In the genomic region with DNA sequence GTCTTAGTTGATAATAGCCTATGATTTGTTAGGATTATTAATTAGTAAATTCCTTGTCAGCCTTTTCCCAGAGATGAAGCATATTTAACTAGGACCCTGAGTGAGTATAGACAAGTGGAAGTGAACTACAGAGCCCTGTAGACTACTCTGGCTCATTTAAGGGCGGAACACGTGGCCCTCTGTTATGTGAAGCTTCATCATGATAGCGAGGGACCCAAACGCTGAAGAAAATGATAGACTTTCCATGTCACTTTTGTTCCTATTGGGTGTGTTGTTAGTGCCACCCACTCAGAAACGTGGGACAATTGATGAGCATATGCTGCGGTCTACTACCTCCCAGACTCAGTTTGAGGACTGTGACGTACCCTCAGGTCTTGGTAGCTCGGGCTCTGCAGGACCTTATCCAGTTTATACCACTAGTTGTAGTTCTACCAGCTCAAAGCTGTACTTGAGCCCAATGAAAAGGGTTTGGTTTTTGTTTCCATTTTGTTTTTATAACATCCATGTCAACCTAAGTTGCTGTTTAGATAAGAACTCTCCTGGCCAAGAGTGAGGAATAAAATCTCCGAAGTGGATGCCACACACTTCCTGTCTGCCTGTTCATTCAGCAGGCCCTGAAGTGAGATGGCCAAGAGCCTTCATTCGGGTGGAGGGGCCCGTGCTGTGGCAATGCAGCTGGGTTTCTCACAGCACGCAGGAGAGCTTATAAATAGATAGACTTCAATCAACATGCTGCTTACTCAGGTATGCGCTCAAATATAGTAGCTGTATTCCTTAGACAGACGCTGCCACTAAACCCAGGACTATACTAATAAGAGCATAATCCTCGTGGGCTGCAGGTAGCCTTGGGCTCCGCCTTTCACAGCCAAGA, we compare ENCODE assay signal across 9 mouse cellular contexts.
DNase-seq lines count a peak whose midpoint lies in the region; ATAC-seq and TF ChIP-seq lines count a peak whose summit lies in the region.
"Had no signal": no experiment of that assay in that cellular context is flagged by ENCODE, and none has a peak within 500 bp of the region (broad histone marks: within the 10 kb centered on the region; RNA-seq: fewer than 3 reads in every experiment).

No protein-coding gene starts in this region.

- 52% methylated on average over 16 of the region's 16 CpGs for WGBS in heart, embryonic 14.5 days
- 77% methylated on average over 16 of the region's 16 CpGs for WGBS in liver, embryonic 11.5 days
- 80% methylated on average over 16 of the region's 16 CpGs for WGBS in embryonic facial prominence, embryonic 13.5 days
- WGBS in olfactory bulb, adult 2 months, result 79% methylated on average over 16 of the region's 16 CpGs

- peak overlapping the region; percentile 85 to 95 for H3K27ac ChIP-seq in heart, embryonic 14.5 days (replicated peaks in 1 of 2; ENCODE audit: control insufficient read depth in 1 of 2, insufficient read depth in 1 of 2, low read depth in 2 of 2, low read length in 2 of 2)
- peak overlapping the region; percentile 45; the same call in 1 of the 2 replicates for H3K27ac ChIP-seq in liver, embryonic 11.5 days (ENCODE audit: low read depth, low read length)
- peak overlapping the region; percentile 60 for H3K27ac ChIP-seq in embryonic facial prominence, embryonic 13.5 days
- H3K27ac ChIP-seq in olfactory bulb, adult 2 months (ENCODE audit: insufficient read depth, low read depth, low read length), result peak overlapping the region; percentile 5; the same call in 1 of the 2 replicates

- H3K4me3 ChIP-seq in heart, embryonic 14.5 days (ENCODE audit: control insufficient read depth in 1 of 2, insufficient read depth in 1 of 2, low read depth in 1 of 2, low read length in 2 of 2), result no peak overlapping the region
- no peak overlapping the region for H3K4me3 ChIP-seq in liver, embryonic 11.5 days (ENCODE audit: low read depth, low read length)
- H3K4me3 ChIP-seq in embryonic facial prominence, embryonic 13.5 days, result no peak overlapping the region
- no peak overlapping the region for H3K4me3 ChIP-seq in olfactory bulb, adult 2 months (ENCODE audit: insufficient read depth, low read depth, low read length)

- intact Hi-C loops in left cerebral cortex, postnatal 36 days (cut with DNase I), result no loop called here

- TF ChIP-seq CTCF in olfactory bulb, adult 2 months (IDR thresholded peaks at IDR 0.05; ENCODE audit: insufficient read depth, low read depth, low read length), result no peak

- peak overlapping the region; percentile 44 for H3K4me2 ChIP-seq in heart, embryonic 14.5 days (ENCODE audit: low read length)
- H3K4me2 ChIP-seq in liver, embryonic 11.5 days, result no peak overlapping the region
- H3K4me2 ChIP-seq in embryonic facial prominence, embryonic 13.5 days, result no peak overlapping the region

- peak overlapping the region; percentile 12 for H3K9ac ChIP-seq in heart, embryonic 14.5 days (ENCODE audit: low read length)
- no peak overlapping the region for H3K9ac ChIP-seq in liver, embryonic 11.5 days (ENCODE audit: low read depth, low read length)
- no peak overlapping the region for H3K9ac ChIP-seq in embryonic facial prominence, embryonic 13.5 days

- H3K4me1 ChIP-seq in heart, embryonic 14.5 days (ENCODE audit: control insufficient read depth in 2 of 2, insufficient read depth in 2 of 2, low read length in 2 of 2), result peaks cover 46 to 58% of the 10 kb centered on the region in 2 experiments
- peaks cover 50% of the 10 kb centered on the region for H3K4me1 ChIP-seq in liver, embryonic 11.5 days (replicated peaks; ENCODE audit: control insufficient read depth, insufficient read depth, low read length)
- peaks cover 64% of the 10 kb centered on the region for H3K4me1 ChIP-seq in embryonic facial prominence, embryonic 13.5 days
- peaks cover 29% of the 10 kb centered on the region for H3K4me1 ChIP-seq in olfactory bulb, adult 2 months (ENCODE audit: control insufficient read depth, insufficient read depth, low read length)

- H3K27me3 ChIP-seq in heart, embryonic 14.5 days (ENCODE audit: control insufficient read depth, insufficient read depth, low read length), result no peaks in the 10 kb centered on the region
- no peaks in the 10 kb centered on the region for H3K27me3 ChIP-seq in liver, embryonic 11.5 days (replicated peaks; ENCODE audit: control insufficient read depth, insufficient read depth, low read length)
- H3K27me3 ChIP-seq in embryonic facial prominence, embryonic 13.5 days, result no peaks in the 10 kb centered on the region
- H3K27me3 ChIP-seq: CH12.LX had no signal

- TF ChIP-seq POLR2A in olfactory bulb, adult 2 months (IDR thresholded peaks at IDR 0.05; ENCODE audit: insufficient read depth, low read depth, low read length), result no peak

- no peaks in the 10 kb centered on the region for H3K9me3 ChIP-seq in heart, embryonic 14.5 days (ENCODE audit: control insufficient read depth, low read length)
- H3K9me3 ChIP-seq in liver, embryonic 11.5 days (ENCODE audit: control insufficient read depth, low read length), result no peaks in the 10 kb centered on the region
- H3K9me3 ChIP-seq in embryonic facial prominence, embryonic 13.5 days, result no peaks in the 10 kb centered on the region

- ATAC-seq in heart, embryonic 14.5 days (ENCODE audit: insufficient number of reproducible peaks, insufficient read depth, low FRiP score, low read depth), result no peak
- ATAC-seq in liver, embryonic 11.5 days (replicated peaks; ENCODE audit: low FRiP score), result peak; percentile 13; the same call in 1 of the 2 replicates
- ATAC-seq in embryonic facial prominence, embryonic 13.5 days (ENCODE audit: insufficient number of reproducible peaks, insufficient read depth, low FRiP score, low TSS enrichment, low read depth), result no peak
- ATAC-seq: forebrain, embryonic 16.5 days had no signal

- DNase-seq in heart, postnatal 4 days, result no peak
- DNase-seq in liver, embryonic 11.5 days (ENCODE audit: low spot score), result no peak
- DNase-seq in liver, result no peak
- no peak for DNase-seq in left cerebral cortex, postnatal 36 days (ENCODE audit: low spot score in 2 of 2)

- H3K36me3 ChIP-seq in heart, embryonic 14.5 days (ENCODE audit: control insufficient read depth, insufficient read depth, low read length), result no peaks in the 10 kb centered on the region
- H3K36me3 ChIP-seq in liver, embryonic 11.5 days (ENCODE audit: control insufficient read depth, insufficient read depth, low read length), result no peaks in the 10 kb centered on the region
- H3K36me3 ChIP-seq in embryonic facial prominence, embryonic 13.5 days, result 0 out of 2 replicates have a peak, but pooled peaks cover 5% of the 10 kb centered on the region

Comparison
In these comparisons a context has a peak if more than half of its experiments do, and no peak if none do; other contexts are left out.
1. H3K27ac ChIP-seq: peak in every context shown above with its lines; median percentile 90 in heart, embryonic 14.5 days; 60 in embryonic facial prominence, embryonic 13.5 days; 45 in liver, embryonic 11.5 days; 5 in olfactory bulb, adult 2 months.